Mouse (Mus musculus) kidney, postnatal 0 days (tissue): ENCODE measurements at regions not wholly inside any gene's neighbourhood (a gene's known extent, or its start where the extent isn't known, plus 50 kb on each side); places are given as distances from the start of the nearest gene placed in this dataset.

ENCODE experiments used
- ATAC-seq: fragments of 200-750 bp; cut with Nextera tagmentation; replicated peaks from 2 replicates; pipeline ENCODE4 v1.8.0; 2017; ENCODE audit warnings: low read depth, moderate number of reproducible peaks, moderate TSS enrichment, moderate library complexity; ENCODE audit not compliant: low FRiP score
- DNase-seq: peaks from one replicate; pipeline ENCODE4 v3.0.0-alpha.2; 2016; ENCODE audit warnings: low spot score
- H3K27ac ChIP-seq: fragments of 300-500 bp; sonication (generic); 2 replicates; pipeline ENCODE4 v1.5.1; 2014; ENCODE audit warnings: mild to moderate bottlenecking
- H3K27me3 ChIP-seq: fragments of 300-500 bp; sonication (generic); 2 replicates; pipeline ENCODE4 v1.6.1; 2014; ENCODE audit warnings: low read length, mixed read lengths; ENCODE audit not compliant: insufficient read depth
- H3K36me3 ChIP-seq: fragments of 300-500 bp; sonication (generic); 2 replicates; pipeline ENCODE4 v1.6.1; 2014; ENCODE audit warnings: low read length, mixed read lengths; ENCODE audit not compliant: insufficient read depth
- H3K4me1 ChIP-seq: fragments of 300-500 bp; sonication (generic); replicated peaks from 2 replicates; pipeline ENCODE4 v1.6.1; 2014; ENCODE audit warnings: antibody characterized with exemption, low read length, mixed read lengths; ENCODE audit not compliant: insufficient read depth
- H3K4me2 ChIP-seq: fragments of 300-500 bp; sonication (generic); 2 replicates; pipeline ENCODE4 v1.6.1; 2014; ENCODE audit warnings: mild to moderate bottlenecking, low read length, moderate library complexity, mixed read lengths
- H3K4me3 ChIP-seq: fragments of 300-500 bp; sonication (generic); replicated peaks from 2 replicates; pipeline ENCODE4 v1.5.1; 2014; ENCODE audit warnings: low read depth, low read length
- H3K9ac ChIP-seq: fragments of 300-500 bp; sonication (generic); 2 replicates; pipeline ENCODE4 v1.6.1; 2014; ENCODE audit warnings: low read depth, low read length
- H3K9me3 ChIP-seq: fragments of 300-500 bp; sonication (generic); replicated peaks from 2 replicates; pipeline ENCODE4 v1.6.1; 2016; ENCODE audit warnings: low read length, inconsistent platforms, mixed read lengths
- CTCF ChIP-seq: IDR thresholded peaks from 2 replicates; pipeline ENCODE4 v1.5.1; 2016; ENCODE audit warnings: antibody characterized with exemption, low read depth, mild to moderate bottlenecking, moderate library complexity
- WGBS: fragments of 180-500 bp; shearing (Covaris S2); extraction: QIAGEN DNeasy Blood & Tissue Kit; methylation state at CpG from one replicate; pipeline ENCODE4 v1.1.7; 2014; 5-methylcytosine and 5-hydroxymethylcytosine counted together

- Histone ChIP-seq H3K27ac (no peak overlapping the region), H3K27me3 (no peaks in the 10 kb centered on the region), H3K9ac (no peak overlapping the region), H3K4me3 (no peak overlapping the region), H3K4me2 (peak overlapping the region; percentile 16; the same call in 1 of the 2 replicates), H3K36me3 (no peaks in the 10 kb centered on the region), H3K4me1 (no peaks in the 10 kb centered on the region), H3K9me3 (no peaks in the 10 kb centered on the region)
- DNase-seq, result peak; percentile 28
- WGBS, result 1% methylated on average over 9 of the region's 9 CpGs
- TF ChIP-seq CTCF, result no peak
- ATAC-seq, result no peak
Measured at GRCm38 (mm10) chr4:7455130-7455529, 783.7 kb downstream of the Car8 start.

- 69% methylated on average over 3 of the region's 3 CpGs for WGBS
- Histone ChIP-seq H3K4me3 (no peak overlapping the region), H3K9me3 (no peaks in the 10 kb centered on the region), H3K27ac (no peak overlapping the region), H3K9ac (no peak overlapping the region), H3K27me3 (no peaks in the 10 kb centered on the region), H3K4me1 (no peaks in the 10 kb centered on the region), H3K36me3 (no peaks in the 10 kb centered on the region), H3K4me2 (no peak overlapping the region)
- ATAC-seq, result no peak
- DNase-seq, result no peak
- TF ChIP-seq CTCF, result no peak
Measured at GRCm38 (mm10) chr4:7452678-7453077, 786.2 kb downstream of the Car8 start.

GRCm38 (mm10) chr4:7450991-7451390 lies 787.9 kb downstream of the Car8 start:
- Histone ChIP-seq H3K4me2 (no peak overlapping the region), H3K9me3 (no peaks in the 10 kb centered on the region), H3K36me3 (no peaks in the 10 kb centered on the region), H3K9ac (no peak overlapping the region), H3K27me3 (no peaks in the 10 kb centered on the region), H3K4me1 (no peaks in the 10 kb centered on the region), H3K4me3 (no peak overlapping the region), H3K27ac (no peak overlapping the region)
- WGBS, result 52% methylated on average over 1 of the region's 1 CpGs
- TF ChIP-seq CTCF, result no peak
- ATAC-seq (no peak), DNase-seq (no peak)

- H3K36me3 ChIP-seq, result no peaks in the 10 kb centered on the region
- WGBS, result 89% methylated on average over 3 of the region's 3 CpGs
- H3K4me2 ChIP-seq, result no peak overlapping the region
- no peaks in the 10 kb centered on the region for H3K4me1 ChIP-seq
- H3K27me3 ChIP-seq, result no peaks in the 10 kb centered on the region
- DNase-seq (no peak), ATAC-seq (no peak)
- no peaks in the 10 kb centered on the region for H3K9me3 ChIP-seq
- no peak overlapping the region for H3K9ac ChIP-seq
- H3K4me3 ChIP-seq, result no peak overlapping the region
- no peak for TF ChIP-seq CTCF
- no peak overlapping the region for H3K27ac ChIP-seq
Measured at GRCm38 (mm10) chr4:7429308-7429707, 809.5 kb downstream of the Car8 start.

GRCm38 (mm10) chr4:7424081-7424480 lies 814.8 kb downstream of the Car8 start:
- Histone ChIP-seq H3K4me2 (no peak overlapping the region), H3K27me3 (no peaks in the 10 kb centered on the region), H3K27ac (no peak overlapping the region), H3K4me3 (no peak overlapping the region), H3K9me3 (no peaks in the 10 kb centered on the region), H3K4me1 (no peaks in the 10 kb centered on the region), H3K9ac (no peak overlapping the region), H3K36me3 (no peaks in the 10 kb centered on the region)
- ATAC-seq (no peak), DNase-seq (no peak)
- no peak for TF ChIP-seq CTCF

- no peaks in the 10 kb centered on the region for H3K4me1 ChIP-seq
- no peak overlapping the region for H3K4me2 ChIP-seq
- no peaks in the 10 kb centered on the region for H3K27me3 ChIP-seq
- no peak for TF ChIP-seq CTCF
- H3K36me3 ChIP-seq, result no peaks in the 10 kb centered on the region
- no peak overlapping the region for H3K27ac ChIP-seq
- no peak for ATAC-seq
- H3K9ac ChIP-seq, result no peak overlapping the region
- no peak for DNase-seq
- H3K4me3 ChIP-seq, result no peak overlapping the region
- 59% methylated on average over 4 of the region's 4 CpGs for WGBS
- H3K9me3 ChIP-seq, result no peaks in the 10 kb centered on the region
Measured at GRCm38 (mm10) chr4:7423204-7423603, 815.6 kb downstream of the Car8 start.

GRCm38 (mm10) chr4:7422787-7423186 lies 816.1 kb downstream of the Car8 start:
- Histone ChIP-seq H3K36me3 (no peaks in the 10 kb centered on the region), H3K4me1 (no peaks in the 10 kb centered on the region), H3K27me3 (no peaks in the 10 kb centered on the region), H3K9ac (no peak overlapping the region), H3K4me2 (no peak overlapping the region), H3K9me3 (no peaks in the 10 kb centered on the region), H3K27ac (no peak overlapping the region), H3K4me3 (no peak overlapping the region)
- ATAC-seq (no peak), DNase-seq (no peak)
- WGBS, result 75% methylated on average over 3 of the region's 3 CpGs
- no peak for TF ChIP-seq CTCF
